Mouse (Mus musculus) ES-E14 (cell line): ENCODE results near the gene Gm49601.

Source experiments
- CHD2 ChIP-seq: IDR thresholded peaks from 2 replicates; pipeline ENCODE4 v1.6.1; 2014; ENCODE audit warnings: mild to moderate bottlenecking, low read depth, low read length, inconsistent platforms
- HCFC1 ChIP-seq: IDR thresholded peaks from 2 replicates; pipeline ENCODE4 v1.6.1; 2012; ENCODE audit warnings: low read length, inconsistent platforms, borderline replicate concordance; ENCODE audit not compliant: insufficient read depth
- MAFK ChIP-seq: IDR thresholded peaks from 2 replicates; pipeline ENCODE4 v1.6.1; 2014; ENCODE audit warnings: mild to moderate bottlenecking, low read depth, low read length, inconsistent platforms; ENCODE audit not compliant: insufficient read depth
- ZNF384 ChIP-seq: IDR thresholded peaks from 2 replicates; pipeline ENCODE4 v1.6.1; 2012; ENCODE audit warnings: low read depth, low read length, inconsistent platforms

- TF ChIP-seq HCFC1 (no peak), CHD2 (no peak), ZNF384 (no peak), MAFK (no peak)
These were observed 16.7 kb upstream of the Gm49601 start for GRCm38 (mm10) chr16:18642897-18643296.
